Mouse (Mus musculus) limb, embryonic 14.5 days (tissue): ENCODE data around the gene Atad1. TPM values are rescaled to one million over a fixed set of nuclear protein-coding genes. Genes with fewer than 3 reads are reported as not detected.

ENCODE experiments used
- ATAC-seq: fragments of 200-750 bp; cut with Nextera tagmentation; 2 replicates; pipeline ENCODE4 v1.8.0; 2017; ENCODE audit warnings: low read depth, moderate number of reproducible peaks, moderate TSS enrichment; ENCODE audit not compliant: low FRiP score
- DNase-seq: peaks from one replicate; pipeline ENCODE4 v3.0.0-alpha.2; 2015; ENCODE audit warnings: low spot score
- H3K27ac ChIP-seq: fragments of 300-500 bp; sonication (generic); replicated peaks from 2 replicates; pipeline ENCODE4 v1.5.1; 2014; ENCODE audit warnings: low read depth, mild to moderate bottlenecking, low read length, moderate library complexity, mixed read lengths
- H3K27me3 ChIP-seq: fragments of 300-500 bp; sonication (generic); 2 replicates; pipeline ENCODE4 v1.6.1; 2014; ENCODE audit warnings: low read length, mixed read lengths; ENCODE audit not compliant: control insufficient read depth, insufficient read depth
- H3K36me3 ChIP-seq: fragments of 300-500 bp; sonication (generic); 2 replicates; pipeline ENCODE4 v1.6.1; 2014; ENCODE audit warnings: mild to moderate bottlenecking, low read length, moderate library complexity, mixed read lengths; ENCODE audit not compliant: control insufficient read depth, insufficient read depth
- H3K4me1 ChIP-seq: fragments of 300-500 bp; sonication (generic); 2 replicates; pipeline ENCODE4 v1.6.1; 2014; ENCODE audit warnings: antibody characterized with exemption, low read length, mixed read lengths; ENCODE audit not compliant: control insufficient read depth, insufficient read depth
- H3K4me2 ChIP-seq: fragments of 300-500 bp; sonication (generic); replicated peaks from 2 replicates; pipeline ENCODE4 v1.6.1; 2014; ENCODE audit warnings: low read depth, mild to moderate bottlenecking, low read length, moderate library complexity; ENCODE audit not compliant: severe bottlenecking
- H3K4me3 ChIP-seq: fragments of 300-500 bp; sonication (generic); replicated peaks from 2 replicates; pipeline ENCODE4 v1.5.1; 2014; ENCODE audit warnings: low read length
- H3K9ac ChIP-seq: fragments of 300-500 bp; sonication (generic); 2 replicates; pipeline ENCODE4 v1.6.1; 2014; ENCODE audit warnings: mild to moderate bottlenecking, low read depth, low read length, moderate library complexity; ENCODE audit not compliant: severe bottlenecking
- H3K9me3 ChIP-seq: fragments of 300-500 bp; sonication (generic); 2 replicates; pipeline ENCODE4 v1.6.1; 2016; ENCODE audit warnings: low read length; ENCODE audit not compliant: control insufficient read depth
- POLR2A ChIP-seq: fragments of 200-500 bp; IDR thresholded peaks from 2 replicates; pipeline ENCODE4 v1.8.0; 2012; ENCODE audit warnings: inconsistent platforms, mild to moderate bottlenecking, moderate library complexity, borderline replicate concordance; ENCODE audit not compliant: insufficient read depth, insufficient read length; ENCODE audit errors: extremely low read depth
- WGBS: fragments of 180-500 bp; shearing (Covaris S2); extraction: QIAGEN DNeasy Blood & Tissue Kit; methylation state at CpG from one replicate; pipeline ENCODE4 v1.1.7; 2014; 5-methylcytosine and 5-hydroxymethylcytosine counted together
- polyA plus RNA-seq, 2 experiments: library from polyadenylated mRNA; depleted of rRNA in 1 of 2; stranded (reverse) in 1 of 2; unstranded in 1 of 2; fragments of >200 nt; fragmentation: Nextera tagmentation in 1 of 2; extraction: Ambion mirVana in 1 of 2; gene quantifications; 2 replicates each; pipeline versions ENCODE4 v1.2.1 to v1.2.3; 2012 to 2014

The Atad1 gene
- polyA plus RNA-seq, 2 experiments, result 38.5 to 62.5 TPM

DNA sequence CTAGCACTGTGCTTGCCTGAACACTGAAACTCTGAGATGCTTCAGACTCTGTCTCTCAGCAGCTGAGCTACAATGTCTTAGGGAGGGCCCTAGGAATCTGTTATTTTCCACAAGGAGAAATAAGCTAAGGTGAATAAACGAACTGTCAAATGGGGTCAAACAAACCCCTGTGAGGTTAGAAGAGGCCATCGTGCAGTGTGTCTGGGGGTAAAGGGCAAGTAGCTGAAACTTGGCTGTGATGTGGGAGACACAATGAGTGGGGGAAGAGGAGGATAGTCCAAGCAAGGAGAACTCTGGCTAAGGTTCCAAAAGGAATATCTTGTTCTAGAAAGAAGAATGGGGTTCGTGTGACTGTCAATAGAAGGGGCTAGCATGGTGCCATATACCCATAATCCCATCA is 117.4 kb downstream of the Atad1 start:
- DNase-seq (no peak), ATAC-seq (no peak)
- H3K9ac ChIP-seq, result no peak overlapping the region
- H3K4me1 ChIP-seq, result peaks cover 4% of the 10 kb centered on the region; the same call in 1 of the 2 replicates
- H3K4me2 ChIP-seq, result no peak overlapping the region
- WGBS, result 75% methylated on average over 3 of the region's 3 CpGs
- no peaks in the 10 kb centered on the region for H3K27me3 ChIP-seq
- no peak overlapping the region for H3K27ac ChIP-seq
- no peak for TF ChIP-seq POLR2A
- H3K4me3 ChIP-seq, result no peak overlapping the region
- H3K9me3 ChIP-seq, result no peaks in the 10 kb centered on the region
- H3K36me3 ChIP-seq, result no peaks in the 10 kb centered on the region

Other genes starting within 250 kb of the Atad1 start
- gene Papss2, start 144.0 kb downstream of the Atad1 start, polyA plus RNA-seq (2012; rRNA removed), result 61.1 and 62.0 TPM in 2 replicates
- 48.2 and 51.1 TPM in 2 replicates for gene Papss2, start 144.0 kb downstream of the Atad1 start, polyA plus RNA-seq (2014; fragmentation: Nextera tagmentation; extraction: Ambion mirVana)
- gene Pten, start 17.7 kb upstream of the Atad1 start, polyA plus RNA-seq (2012; rRNA removed), result 17.3 and 18.0 TPM in 2 replicates
- gene Pten, start 17.7 kb upstream of the Atad1 start, polyA plus RNA-seq (2014; fragmentation: Nextera tagmentation; extraction: Ambion mirVana), result 12.2 and 14.4 TPM in 2 replicates